Mouse (Mus musculus) forebrain, embryonic 12.5 days (tissue): ENCODE results near the gene Mrpl53. TPM values are rescaled to one million over a fixed set of nuclear protein-coding genes. Genes with fewer than 3 reads are reported as not detected.

Source experiments
- microRNA counts: library from miRNA; unstranded; fragments of <30 nt; microRNA quantifications from one replicate; lab custom pipeline; 2017
- microRNA-seq: library from miRNA; unstranded; fragments of <30 nt; microRNA quantifications from one replicate; pipeline ENCODE4, GENCODE M21; 2017
- polyA plus RNA-seq: library from polyadenylated mRNA; unstranded; fragments of >200 nt; fragmentation: Nextera tagmentation; extraction: Ambion mirVana; gene quantifications from 2 replicates; pipeline ENCODE4 v1.2.1, GENCODE M21; 2016

Gene Mrpl53
- polyA plus RNA-seq, 1 experiment from 2014 or later: 117 TPM

MicroRNAs within 50 kb of the gene (microRNA counts, 519-probe panel; counts per million panel counts)
- microRNA mmu-miR-3470a+mmu-miR-3470b (lab: Ali Mortazavi, UCI): not detected

Small RNAs within 50 kb of the gene (microRNA-seq; reads per million reads assigned to microRNA genes)
- not detected for gene Mir3470a

Other genes starting within 250 kb of the Mrpl53 start
- gene Sema4f, start 169.3 kb upstream of the Mrpl53 start, polyA plus RNA-seq: 4.6 and 5.9 TPM in 2 replicates
- gene M1ap, start 162.1 kb upstream of the Mrpl53 start, polyA plus RNA-seq: not detected in 2 replicates
- 4.9 and 5.4 TPM in 2 replicates for gene Dok1, start 75.6 kb upstream of the Mrpl53 start, polyA plus RNA-seq
- 6.2 and 8.0 TPM in 2 replicates for gene Loxl3, start 74.9 kb upstream of the Mrpl53 start, polyA plus RNA-seq
- 137 and 142 TPM in 2 replicates for gene Aup1, start 54.5 kb upstream of the Mrpl53 start, polyA plus RNA-seq
- 64.3 and 65.9 TPM in 2 replicates for gene Htra2, start 53.8 kb upstream of the Mrpl53 start, polyA plus RNA-seq
- 0.63 and 0.88 TPM in 2 replicates for gene Dqx1, start 51.2 kb upstream of the Mrpl53 start, polyA plus RNA-seq
- gene Tlx2, start 38.7 kb upstream of the Mrpl53 start, polyA plus RNA-seq: not detected in 2 replicates
- 36.3 and 37.0 TPM in 2 replicates for gene Pcgf1, start 31.2 kb upstream of the Mrpl53 start, polyA plus RNA-seq
- gene Lbx2, start 22.7 kb upstream of the Mrpl53 start, polyA plus RNA-seq: 0.27 TPM in 1 of 2 replicates, not detected in the other
- gene Ccdc142, start 7.4 kb upstream of the Mrpl53 start, polyA plus RNA-seq: 2.6 and 3.4 TPM in 2 replicates
- 3.4 and 3.7 TPM in 2 replicates for gene Gm42688, start 7.4 kb upstream of the Mrpl53 start, polyA plus RNA-seq
- 37.4 and 38.6 TPM in 2 replicates for gene Mogs, start 6.5 kb downstream of the Mrpl53 start, polyA plus RNA-seq
- gene Wbp1, start 12.5 kb downstream of the Mrpl53 start, polyA plus RNA-seq: 202 and 219 TPM in 2 replicates
- gene Ino80b, start 16.4 kb downstream of the Mrpl53 start, polyA plus RNA-seq: 19.0 and 20.6 TPM in 2 replicates
- gene Rtkn, start 26.4 kb downstream of the Mrpl53 start, polyA plus RNA-seq: 19.9 and 20.1 TPM in 2 replicates
- gene Wdr54, start 47.4 kb downstream of the Mrpl53 start, polyA plus RNA-seq: 12.5 and 15.4 TPM in 2 replicates
- 1.8 and 2.7 TPM in 2 replicates for gene 1700003E16Rik, start 47.4 kb downstream of the Mrpl53 start, polyA plus RNA-seq
- 128 and 137 TPM in 2 replicates for gene Dctn1, start 56.9 kb downstream of the Mrpl53 start, polyA plus RNA-seq
- gene Slc4a5, start 110.8 kb downstream of the Mrpl53 start, polyA plus RNA-seq: 0.12 and 0.24 TPM in 2 replicates
- 35.8 and 37.4 TPM in 2 replicates for gene Mthfd2, start 216.9 kb downstream of the Mrpl53 start, polyA plus RNA-seq
- 56.3 and 57.3 TPM in 2 replicates for gene Mob1a, start 217.0 kb downstream of the Mrpl53 start, polyA plus RNA-seq
- 106 and 109 TPM in 2 replicates for gene Bola3, start 240.1 kb downstream of the Mrpl53 start, polyA plus RNA-seq